Mouse (Mus musculus): ENCODE measurements around the gene Aak1.

DNA sequence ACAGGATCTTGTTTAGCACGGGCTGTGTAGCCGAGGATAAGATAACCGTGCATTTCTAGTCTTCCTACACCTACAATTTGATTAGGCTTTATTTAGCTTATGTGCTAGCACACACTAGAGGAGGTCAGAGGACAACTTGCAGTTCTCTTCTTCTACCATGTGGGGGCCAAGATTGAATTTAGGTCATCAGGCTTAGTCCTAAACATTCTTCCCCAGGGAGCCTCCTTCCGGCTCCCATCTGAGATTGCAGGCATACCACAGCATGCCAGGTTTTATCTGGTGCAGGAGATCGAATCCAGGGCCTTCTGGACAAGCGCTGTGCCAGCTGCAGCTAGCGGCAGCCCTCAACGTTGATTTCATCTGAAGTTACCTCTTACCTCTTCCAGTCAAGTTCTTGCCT is 32.7 kb upstream of the Aak1 start:
- TF ChIP-seq GATA1 (IDR thresholded peaks at IDR 0.05; ENCODE audit: borderline replicate concordance, low read length), result no peak
- TF ChIP-seq FLI1 (IDR thresholded peaks at IDR 0.05; ENCODE audit: low read length), result no peak

All from megakaryocyte, embryonic 14.5 days (primary cell).